Mouse (Mus musculus) ovary, postnatal 36 days (tissue): ENCODE data around the gene Spon1.

ENCODE experiments used
- DNase-seq: peaks from one replicate; pipeline ENCODE4 v3.0.0; 2022; ENCODE audit warnings: low spot score, mixed read lengths

Gene Spon1

GRCm38 (mm10) chr7:114062451-114062850 is 296.7 kb downstream of the Spon1 start:
- no peak for DNase-seq

GRCm38 (mm10) chr7:114063534-114063933 is 297.7 kb downstream of the Spon1 start:
- DNase-seq: no peak

- no peak for DNase-seq
Measured at GRCm38 (mm10) chr7:114063966-114064365, 298.2 kb downstream of the Spon1 start.

GRCm38 (mm10) chr7:114065407-114066185 is 299.8 kb downstream of the Spon1 start:
- no peak for DNase-seq

- DNase-seq: peak; percentile 84
Measured at GRCm38 (mm10) chr7:114066529-114067178, 300.9 kb downstream of the Spon1 start.

GRCm38 (mm10) chr7:114068956-114069533 is 303.2 kb downstream of the Spon1 start:
- no peak for DNase-seq

- no peak for DNase-seq
Measured at GRCm38 (mm10) chr7:114069726-114070457, 304.1 kb downstream of the Spon1 start.

GRCm38 (mm10) chr7:114070458-114070840 is 304.7 kb downstream of the Spon1 start:
- no peak for DNase-seq

- DNase-seq: no peak
Measured at GRCm38 (mm10) chr7:114071395-114071794, 305.6 kb downstream of the Spon1 start.

GRCm38 (mm10) chr7:114071851-114072616 is 306.2 kb downstream of the Spon1 start:
- no peak for DNase-seq

- no peak for DNase-seq
Measured at GRCm38 (mm10) chr7:114074133-114074532, 308.3 kb downstream of the Spon1 start.

- no peak for DNase-seq
Measured at GRCm38 (mm10) chr7:114074595-114074994, 308.8 kb downstream of the Spon1 start.

GRCm38 (mm10) chr7:114079343-114079742 is 313.5 kb downstream of the Spon1 start:
- no peak for DNase-seq

GRCm38 (mm10) chr7:114080250-114080649 is 314.5 kb downstream of the Spon1 start:
- DNase-seq: no peak

- DNase-seq: no peak
Measured at GRCm38 (mm10) chr7:114081633-114082420, 316.0 kb downstream of the Spon1 start.

- DNase-seq: no peak
Measured at GRCm38 (mm10) chr7:114083088-114083487, 317.3 kb downstream of the Spon1 start.

GRCm38 (mm10) chr7:114083760-114084159 is 318.0 kb downstream of the Spon1 start:
- no peak for DNase-seq

- DNase-seq: no peak
Measured at GRCm38 (mm10) chr7:114086021-114086710, 320.4 kb downstream of the Spon1 start.

- DNase-seq: peak; percentile 39
Measured at GRCm38 (mm10) chr7:114087341-114087740, 321.5 kb downstream of the Spon1 start.

- no peak for DNase-seq
Measured at GRCm38 (mm10) chr7:114087986-114088385, 322.2 kb downstream of the Spon1 start.
